Mouse (Mus musculus) forebrain, embryonic 10.5 days (tissue): ENCODE data around the gene Cyth3. TPM values are rescaled to one million over a fixed set of nuclear protein-coding genes. Genes with fewer than 3 reads are reported as not detected.
A peak's percentile ranks its signal among the peaks of the same experiment; 100 is the strongest.

Experiments used
- DNase-seq: peaks from one replicate; pipeline ENCODE4 v3.0.0-alpha.2; 2017; ENCODE audit warnings: low spot score; ENCODE audit errors: extremely low spot score
- H3K27ac ChIP-seq: fragments of 300-500 bp; sonication (generic); 2 replicates; pipeline ENCODE4 v1.5.1; 2016; ENCODE audit warnings: mild to moderate bottlenecking
- H3K27me3 ChIP-seq: fragments of 300-500 bp; sonication (generic); 2 replicates; pipeline ENCODE4 v1.6.1; 2016; ENCODE audit warnings: mild to moderate bottlenecking; ENCODE audit not compliant: poor library complexity, severe bottlenecking
- H3K36me3 ChIP-seq: fragments of 300-500 bp; sonication (generic); replicated peaks from 2 replicates; pipeline ENCODE4 v1.6.1; 2016; ENCODE audit warnings: mild to moderate bottlenecking, moderate library complexity
- H3K4me1 ChIP-seq: fragments of 300-500 bp; sonication (generic); 2 replicates; pipeline ENCODE4 v1.6.1; 2016
- H3K4me3 ChIP-seq: fragments of 300-500 bp; sonication (generic); 2 replicates; pipeline ENCODE4 v1.5.1; 2016; ENCODE audit warnings: mild to moderate bottlenecking, moderate library complexity
- H3K9me3 ChIP-seq: fragments of 300-500 bp; sonication (generic); 2 replicates; pipeline ENCODE4 v1.6.1; 2016; ENCODE audit warnings: mild to moderate bottlenecking, moderate library complexity
- WGBS: fragments of 180-500 bp; shearing (Covaris S2); methylation state at CpG from one replicate; pipeline ENCODE4 v1.1.7; 2016; 5-methylcytosine and 5-hydroxymethylcytosine counted together
- polyA plus RNA-seq: library from polyadenylated mRNA; unstranded; fragments of >200 nt; fragmentation: Nextera tagmentation; extraction: Ambion mirVana; gene quantifications from 2 replicates; pipeline ENCODE4 v1.2.1, GENCODE M21; 2016

The Cyth3 gene
- polyA plus RNA-seq, 1 experiment from 2014 or later: 31.6 TPM

- no peaks in the 10 kb centered on the region for H3K36me3 ChIP-seq
- H3K27me3 ChIP-seq: no peaks in the 10 kb centered on the region
- no peak for DNase-seq
- peaks cover 32% of the 10 kb centered on the region for H3K4me1 ChIP-seq
- H3K4me3 ChIP-seq: no peak overlapping the region
- H3K27ac ChIP-seq: peak overlapping the region; percentile 33; the same call in 1 of the 2 replicates
- no peaks in the 10 kb centered on the region for H3K9me3 ChIP-seq
- 82% methylated on average over 3 of the region's 3 CpGs for WGBS
These were observed 19.3 kb downstream of the Cyth3 start for GRCm38 (mm10) chr5:143641503-143641902.

DNA sequence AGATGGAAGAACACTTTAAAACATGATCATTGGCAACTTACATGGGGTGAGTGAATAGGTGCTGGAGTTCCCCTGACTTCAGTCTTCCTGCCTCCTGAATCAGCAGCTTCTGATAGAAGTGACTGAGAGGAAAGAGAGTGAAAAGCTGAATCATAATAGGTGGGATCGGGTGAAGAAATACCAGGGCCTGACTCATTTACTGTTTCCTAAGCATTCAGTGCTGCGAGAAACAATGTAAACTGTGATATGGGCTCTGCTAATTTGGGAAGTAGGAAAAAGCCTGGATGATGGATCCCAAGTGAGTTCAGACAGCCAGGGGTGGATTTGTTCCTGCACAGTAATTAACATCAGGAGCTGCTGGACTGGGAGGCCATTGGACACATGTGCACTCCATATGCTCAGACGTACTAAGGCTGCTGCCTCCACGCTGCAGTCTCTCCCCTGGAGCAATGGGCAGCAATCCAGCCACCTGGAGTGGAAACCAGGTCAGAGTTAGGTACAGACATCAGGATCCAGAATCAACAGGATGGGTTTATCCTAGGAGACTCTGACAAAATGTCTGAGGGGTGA lies 20.1 kb downstream of the Cyth3 start:
- Histone ChIP-seq H3K4me3 (no peak overlapping the region), H3K4me1 (peaks cover 32% of the 10 kb centered on the region), H3K9me3 (no peaks in the 10 kb centered on the region), H3K27me3 (no peaks in the 10 kb centered on the region), H3K27ac (no peak overlapping the region), H3K36me3 (no peaks in the 10 kb centered on the region)
- 83% methylated on average over 4 of the region's 4 CpGs for WGBS
- DNase-seq: no peak

DNA sequence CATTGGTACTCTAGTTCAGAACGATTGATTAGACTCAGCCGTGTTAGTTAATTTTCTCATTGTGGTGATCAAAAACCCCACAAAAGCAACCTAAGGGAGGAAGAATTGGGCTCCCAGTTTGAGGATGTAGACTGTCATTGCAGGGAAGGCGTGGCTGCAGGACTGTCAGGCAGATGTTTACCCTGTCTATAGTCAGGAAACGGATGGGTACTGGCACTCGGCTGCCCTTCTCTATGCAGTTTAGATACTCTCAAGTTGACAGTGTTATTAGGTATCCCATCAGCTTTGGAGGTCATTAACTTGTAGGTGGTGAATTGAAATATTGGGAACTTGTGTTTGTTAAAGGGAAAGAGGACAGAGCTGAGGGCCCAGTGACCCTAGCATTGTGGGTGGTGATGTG lies 23.7 kb downstream of the Cyth3 start:
- Histone ChIP-seq H3K9me3 (no peaks in the 10 kb centered on the region), H3K27me3 (no peaks in the 10 kb centered on the region), H3K4me3 (no peak overlapping the region), H3K36me3 (peaks cover 7% of the 10 kb centered on the region; the same call in 1 of the 2 replicates), H3K4me1 (peaks cover 20% of the 10 kb centered on the region), H3K27ac (no peak overlapping the region)
- no peak for DNase-seq
- WGBS: 87% methylated on average over 5 of the region's 5 CpGs

DNA sequence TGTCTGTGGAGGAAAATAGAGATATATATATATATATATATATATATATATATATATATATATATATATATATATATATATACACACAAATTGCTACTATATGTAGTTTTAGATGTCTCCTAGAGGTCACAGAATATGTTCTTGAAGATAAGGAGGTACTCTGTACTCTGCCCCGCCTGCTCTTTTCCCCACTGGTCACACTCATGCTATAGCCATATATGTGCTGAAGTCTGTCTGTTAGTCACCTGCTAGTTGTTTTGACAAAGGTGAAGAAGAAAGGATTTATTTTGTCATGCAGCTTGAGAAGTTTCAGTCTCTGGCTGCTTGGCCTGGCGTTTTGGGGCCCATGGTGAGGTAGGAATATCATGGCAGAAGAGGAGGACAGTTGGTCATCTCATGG lies 25.2 kb downstream of the Cyth3 start:
- Histone ChIP-seq H3K4me1 (peaks cover 11% of the 10 kb centered on the region), H3K27ac (no peak overlapping the region), H3K27me3 (no peaks in the 10 kb centered on the region), H3K36me3 (peaks cover 7% of the 10 kb centered on the region; the same call in 1 of the 2 replicates), H3K4me3 (no peak overlapping the region), H3K9me3 (no peaks in the 10 kb centered on the region)
- WGBS: 90% methylated on average over 2 of the region's 2 CpGs
- DNase-seq: no peak

DNA sequence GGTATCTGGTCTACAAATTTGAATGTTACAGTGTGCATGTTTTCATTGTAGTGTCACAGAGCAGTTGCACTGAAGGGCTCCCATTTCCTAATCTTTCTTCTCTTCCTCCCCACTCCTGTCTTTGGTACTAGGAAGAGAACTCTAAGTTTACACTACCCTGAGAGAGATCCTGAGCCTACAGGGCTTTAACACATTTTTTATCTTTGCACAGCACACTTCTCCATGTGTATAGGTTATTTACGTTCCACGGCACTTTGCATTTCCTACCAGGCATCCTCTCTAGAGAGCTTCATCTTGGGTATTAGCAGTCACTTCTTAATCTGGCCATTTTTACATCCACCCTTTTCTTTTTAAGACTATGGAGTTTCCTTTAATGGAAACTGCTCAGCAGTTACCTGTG lies 25.8 kb downstream of the Cyth3 start:
- H3K27ac ChIP-seq: no peak overlapping the region
- WGBS: 91% methylated on average over 2 of the region's 2 CpGs
- DNase-seq: no peak
- H3K4me3 ChIP-seq: no peak overlapping the region
- H3K27me3 ChIP-seq: no peaks in the 10 kb centered on the region
- H3K36me3 ChIP-seq: peaks cover 7% of the 10 kb centered on the region; the same call in 1 of the 2 replicates
- H3K9me3 ChIP-seq: no peaks in the 10 kb centered on the region
- peaks cover 13% of the 10 kb centered on the region for H3K4me1 ChIP-seq

DNA sequence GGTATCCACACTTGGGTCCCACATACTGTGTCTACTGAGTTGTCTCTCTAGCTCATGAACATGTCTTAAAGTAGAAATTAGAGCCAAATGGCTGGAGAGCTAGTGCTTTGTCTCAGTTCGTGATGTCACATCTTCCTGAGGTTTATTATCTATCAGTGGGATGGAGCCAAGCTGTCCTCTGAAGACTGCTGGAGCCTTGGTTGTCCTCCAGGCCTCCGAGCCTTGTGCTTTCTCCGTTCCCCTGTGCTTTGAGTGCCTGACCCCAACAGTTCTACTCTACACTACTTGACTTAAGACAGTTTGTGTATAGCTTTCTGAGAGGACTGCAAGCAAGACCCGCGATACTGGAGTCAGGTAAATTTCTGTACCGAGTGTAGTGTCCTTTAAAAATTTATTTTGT lies 26.9 kb downstream of the Cyth3 start:
- peaks cover 7% of the 10 kb centered on the region; the same call in 1 of the 2 replicates for H3K36me3 ChIP-seq
- no peak overlapping the region for H3K4me3 ChIP-seq
- DNase-seq: no peak
- no peaks in the 10 kb centered on the region for H3K27me3 ChIP-seq
- no peaks in the 10 kb centered on the region for H3K9me3 ChIP-seq
- H3K4me1 ChIP-seq: peaks cover 16% of the 10 kb centered on the region
- 93% methylated on average over 6 of the region's 6 CpGs for WGBS
- H3K27ac ChIP-seq: no peak overlapping the region

DNA sequence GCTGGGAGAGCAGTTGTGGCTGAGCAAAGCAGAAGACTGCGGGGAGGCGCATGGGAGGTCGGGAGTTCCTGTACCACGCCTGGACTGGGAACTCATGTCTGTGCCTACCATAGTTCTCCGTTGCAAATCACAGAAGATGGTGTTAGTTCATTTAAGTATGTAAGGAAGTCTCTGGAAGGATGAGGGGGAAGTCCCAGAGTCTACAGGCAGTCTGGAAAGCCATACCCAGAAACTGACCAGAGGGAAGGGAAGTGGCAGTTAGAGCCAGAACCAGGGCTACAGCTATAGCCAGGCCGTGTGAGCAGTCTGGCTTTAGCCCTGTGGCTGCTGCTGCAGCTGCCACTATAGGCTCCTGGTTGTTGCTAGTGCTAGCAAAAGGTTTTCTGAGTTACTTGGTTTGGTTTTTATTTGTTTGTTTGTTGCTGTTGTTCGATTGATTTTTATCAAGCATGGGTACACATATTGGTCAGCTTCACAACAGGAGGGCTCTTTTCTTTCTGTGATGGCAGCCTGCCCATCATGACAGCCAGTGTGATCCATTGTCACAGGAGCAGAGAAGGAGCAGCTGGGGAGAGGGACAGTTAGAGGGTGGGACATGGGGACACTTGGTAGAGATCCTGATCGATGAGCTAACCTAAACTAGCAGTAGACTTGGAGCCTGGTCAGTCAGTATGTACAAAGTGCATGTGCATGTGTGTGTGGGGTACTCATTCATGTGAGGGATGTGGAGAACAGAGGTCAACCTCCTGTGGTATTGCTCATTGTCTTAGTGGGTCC lies 29.8 kb downstream of the Cyth3 start:
- H3K27ac ChIP-seq: no peak overlapping the region
- H3K4me3 ChIP-seq: no peak overlapping the region
- H3K4me1 ChIP-seq: peaks cover 42% of the 10 kb centered on the region
- no peaks in the 10 kb centered on the region for H3K27me3 ChIP-seq
- WGBS: 83% methylated on average over 8 of the region's 8 CpGs
- peaks cover 7% of the 10 kb centered on the region; the same call in 1 of the 2 replicates for H3K36me3 ChIP-seq
- no peaks in the 10 kb centered on the region for H3K9me3 ChIP-seq
- DNase-seq: no peak

DNA sequence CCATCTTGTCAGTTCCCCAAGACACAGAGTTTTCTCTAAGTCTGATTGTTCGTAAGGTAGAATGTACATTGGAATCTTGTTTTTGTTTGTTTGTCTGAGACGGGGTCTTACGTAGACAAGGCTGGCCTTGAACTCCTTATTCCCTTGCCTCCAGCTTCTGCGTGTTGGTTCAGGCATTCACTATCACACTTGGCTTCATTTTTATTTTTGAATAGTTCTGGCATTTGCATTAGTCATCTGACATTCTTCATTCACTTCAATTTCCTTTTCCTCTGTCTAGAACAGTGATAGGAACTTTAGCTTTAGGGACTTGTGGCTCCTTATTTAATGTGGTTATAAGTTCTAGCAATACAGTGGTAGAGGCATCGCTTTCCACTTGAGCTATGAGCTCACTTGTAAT lies 31.2 kb downstream of the Cyth3 start:
- Histone ChIP-seq H3K27ac (no peak overlapping the region), H3K9me3 (no peaks in the 10 kb centered on the region), H3K4me1 (peaks cover 46% of the 10 kb centered on the region), H3K4me3 (no peak overlapping the region), H3K27me3 (no peaks in the 10 kb centered on the region), H3K36me3 (peaks cover 7% of the 10 kb centered on the region; the same call in 1 of the 2 replicates)
- WGBS: 96% methylated on average over 5 of the region's 5 CpGs
- DNase-seq: no peak

GRCm38 (mm10) chr5:143654670-143655510 lies 32.6 kb downstream of the Cyth3 start:
- Histone ChIP-seq H3K9me3 (no peaks in the 10 kb centered on the region), H3K27ac (peak overlapping the region; percentile 77), H3K4me3 (no peak overlapping the region), H3K36me3 (peaks cover 5% of the 10 kb centered on the region; the same call in 1 of the 2 replicates), H3K27me3 (no peaks in the 10 kb centered on the region), H3K4me1 (peaks cover 46% of the 10 kb centered on the region)
- DNase-seq: no peak
- 28% methylated on average over 7 of the region's 7 CpGs for WGBS

- WGBS: 61% methylated on average over 4 of the region's 4 CpGs
- Histone ChIP-seq H3K4me1 (peaks cover 46% of the 10 kb centered on the region), H3K4me3 (no peak overlapping the region), H3K27ac (peak overlapping the region; percentile 77), H3K36me3 (peaks cover 3% of the 10 kb centered on the region; the same call in 1 of the 2 replicates), H3K9me3 (no peaks in the 10 kb centered on the region), H3K27me3 (no peaks in the 10 kb centered on the region)
- DNase-seq: no peak
These were observed 33.3 kb downstream of the Cyth3 start for GRCm38 (mm10) chr5:143655511-143655943.

DNA sequence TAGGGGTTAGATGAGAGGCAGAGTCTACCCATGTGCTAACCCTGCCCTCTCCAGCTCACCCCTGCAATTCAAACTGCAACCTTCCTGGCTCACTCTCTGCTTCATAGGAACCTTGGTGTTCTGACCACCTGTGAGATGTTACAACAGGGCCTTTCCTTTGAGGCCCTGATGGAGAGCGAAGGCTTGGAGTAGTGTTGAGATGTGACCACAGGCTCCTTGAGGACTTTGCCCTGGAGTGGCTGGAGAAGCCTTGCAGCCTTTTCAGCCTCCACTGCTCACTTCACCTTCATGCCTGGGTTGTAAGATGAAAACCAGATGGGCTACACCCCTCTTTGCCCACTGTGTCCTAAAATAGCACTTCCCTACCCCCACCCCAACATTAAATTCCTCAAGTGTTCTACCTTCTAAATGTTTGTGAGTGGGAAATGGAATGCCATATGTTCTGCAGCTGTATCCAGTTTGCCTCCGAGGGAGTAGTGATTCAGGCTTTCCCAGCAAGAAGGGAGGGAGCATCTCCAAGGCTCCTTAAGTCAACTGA lies 34.5 kb downstream of the Cyth3 start:
- H3K27ac ChIP-seq: peak overlapping the region; percentile 77
- DNase-seq: no peak

GRCm38 (mm10) chr5:143659021-143659523 lies 36.8 kb downstream of the Cyth3 start:
- Histone ChIP-seq H3K36me3 (no peaks in the 10 kb centered on the region), H3K4me1 (peaks cover 34% of the 10 kb centered on the region), H3K4me3 (no peak overlapping the region), H3K9me3 (no peaks in the 10 kb centered on the region), H3K27me3 (no peaks in the 10 kb centered on the region), H3K27ac (no peak overlapping the region)
- 91% methylated on average over 8 of the region's 8 CpGs for WGBS
- no peak for DNase-seq

More for the DNA sequence above, 34.5 kb downstream of the Cyth3 start:
- Histone ChIP-seq H3K36me3 (no peaks in the 10 kb centered on the region), H3K4me1 (peaks cover 46% of the 10 kb centered on the region), H3K4me3 (no peak overlapping the region), H3K9me3 (no peaks in the 10 kb centered on the region), H3K27me3 (no peaks in the 10 kb centered on the region)
- 73% methylated on average over 2 of the region's 2 CpGs for WGBS
